Mouse (Mus musculus): ENCODE results near the gene Vps35l.

The Vps35l gene

GRCm38 (mm10) chr7:118819666-118820065 is 79.6 kb downstream of the Vps35l start:
- DNase-seq (ENCODE audit: low read depth, low spot score): no peak

GRCm38 (mm10) chr7:118821356-118821755 is 81.3 kb downstream of the Vps35l start:
- DNase-seq (ENCODE audit: low read depth, low spot score): peak; percentile 57

GRCm38 (mm10) chr7:118821887-118822556 is 82.0 kb downstream of the Vps35l start:
- no peak for DNase-seq (ENCODE audit: low read depth, low spot score)

GRCm38 (mm10) chr7:118824451-118824850 is 84.4 kb downstream of the Vps35l start:
- DNase-seq (ENCODE audit: low read depth, low spot score): no peak

GRCm38 (mm10) chr7:118827975-118828416 is 88.0 kb downstream of the Vps35l start:
- DNase-seq (ENCODE audit: low read depth, low spot score): no peak

- no peak for DNase-seq (ENCODE audit: low read depth, low spot score)
Measured at GRCm38 (mm10) chr7:118837901-118838300, 97.9 kb downstream of the Vps35l start.

GRCm38 (mm10) chr7:118841030-118841745 is 101.2 kb downstream of the Vps35l start:
- DNase-seq (ENCODE audit: low read depth, low spot score): no peak

- no peak for DNase-seq (ENCODE audit: low read depth, low spot score)
Measured at GRCm38 (mm10) chr7:118841796-118842195, 101.8 kb downstream of the Vps35l start.

- DNase-seq (ENCODE audit: low read depth, low spot score): no peak
Measured at GRCm38 (mm10) chr7:118842938-118843337, 102.9 kb downstream of the Vps35l start.

- no peak for DNase-seq (ENCODE audit: low read depth, low spot score)
Measured at GRCm38 (mm10) chr7:118845141-118845540, 105.1 kb downstream of the Vps35l start.

GRCm38 (mm10) chr7:118846329-118846728 is 106.3 kb downstream of the Vps35l start:
- DNase-seq (ENCODE audit: low read depth, low spot score): no peak

GRCm38 (mm10) chr7:118848796-118849195 is 108.8 kb downstream of the Vps35l start:
- DNase-seq (ENCODE audit: low read depth, low spot score): no peak

- no peak for DNase-seq (ENCODE audit: low read depth, low spot score)
Measured at GRCm38 (mm10) chr7:118849543-118850250, 109.7 kb downstream of the Vps35l start.

GRCm38 (mm10) chr7:118850676-118851290 is 110.8 kb downstream of the Vps35l start:
- DNase-seq (ENCODE audit: low read depth, low spot score): peak; percentile 79

GRCm38 (mm10) chr7:118851571-118851970 is 111.5 kb downstream of the Vps35l start:
- no peak for DNase-seq (ENCODE audit: low read depth, low spot score)

- DNase-seq (ENCODE audit: low read depth, low spot score): no peak
Measured at GRCm38 (mm10) chr7:118852611-118853010, 112.6 kb downstream of the Vps35l start.

GRCm38 (mm10) chr7:118854606-118855005 is 114.6 kb downstream of the Vps35l start:
- no peak for DNase-seq (ENCODE audit: low read depth, low spot score)

- DNase-seq (ENCODE audit: low read depth, low spot score): peak; percentile 89
Measured at GRCm38 (mm10) chr7:118855171-118855876, 115.3 kb downstream of the Vps35l start, which contains the start of gene Iqck. Gene Iqck (plus strand): TSS chr7:118855752.

GRCm38 (mm10) chr7:118855877-118856304 is 115.9 kb downstream of the Vps35l start, which contains the start of gene Knop1:
Gene Knop1 (minus strand): TSS chr7:118856254.
- DNase-seq (ENCODE audit: low read depth, low spot score): peak; percentile 32

GRCm38 (mm10) chr7:118858640-118859039 is 118.6 kb downstream of the Vps35l start:
- no peak for DNase-seq (ENCODE audit: low read depth, low spot score)

- DNase-seq (ENCODE audit: low read depth, low spot score): no peak
Measured at GRCm38 (mm10) chr7:118865362-118865761, 125.3 kb downstream of the Vps35l start.
